Mouse (Mus musculus) regulatory T cell (primary cell): Measurements from ENCODE around the gene Sult2a6.

Source experiments
- in situ Hi-C: fragments of 300-600 bp; cut with MboI, MseI; formaldehyde crosslinking; loops from one replicate; pipeline ENCODE4 v1.15.1; 2025; ENCODE audit warnings: high pct_unique_total_duplicates

Sult2a6 gene

GRCm38 (mm10) chr7:14254770-14255169, at the start of gene Sult2a6:
Sult2a6 (minus strand) TSS chr7:14254870.
- in situ Hi-C loops, result no loop called here

- in situ Hi-C loops, result no loop called here
These were observed 39.4 kb downstream of the Sult2a6 start for GRCm38 (mm10) chr7:14215231-14215630.

- in situ Hi-C loops, result no loop called here
These were observed 51.3 kb downstream of the Sult2a6 start for GRCm38 (mm10) chr7:14203417-14203816.

GRCm38 (mm10) chr7:14202487-14202886, 52.2 kb downstream of the Sult2a6 start:
- in situ Hi-C loops, result no loop called here
